Mouse (Mus musculus): ENCODE measurements around the gene Tnik.

Tnik gene

DNA sequence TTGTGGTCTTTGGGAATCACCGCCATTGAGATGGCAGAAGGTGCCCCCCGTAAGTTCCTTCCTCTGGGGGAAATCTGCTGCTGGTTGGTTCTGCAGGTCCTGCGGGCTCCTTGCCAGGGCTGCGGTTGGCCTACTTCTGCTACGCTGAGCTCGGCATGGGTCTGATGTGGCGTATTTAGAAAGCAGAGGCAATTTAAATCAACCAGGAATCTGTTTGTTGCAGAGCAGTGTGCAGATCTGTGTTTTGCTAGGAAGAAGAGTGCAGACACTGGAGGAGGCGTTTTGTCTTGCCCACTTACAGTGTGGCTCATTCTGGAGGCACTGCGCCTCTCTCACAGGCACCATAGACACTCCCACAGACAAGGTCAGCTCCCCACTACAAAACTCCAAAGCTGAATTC lies 291.9 kb downstream of the Tnik start:
- DNase-seq, result peak; percentile 31

- no peak for DNase-seq
These were observed 293.0 kb downstream of the Tnik start for GRCm38 (mm10) chr3:28555795-28556570.

DNA sequence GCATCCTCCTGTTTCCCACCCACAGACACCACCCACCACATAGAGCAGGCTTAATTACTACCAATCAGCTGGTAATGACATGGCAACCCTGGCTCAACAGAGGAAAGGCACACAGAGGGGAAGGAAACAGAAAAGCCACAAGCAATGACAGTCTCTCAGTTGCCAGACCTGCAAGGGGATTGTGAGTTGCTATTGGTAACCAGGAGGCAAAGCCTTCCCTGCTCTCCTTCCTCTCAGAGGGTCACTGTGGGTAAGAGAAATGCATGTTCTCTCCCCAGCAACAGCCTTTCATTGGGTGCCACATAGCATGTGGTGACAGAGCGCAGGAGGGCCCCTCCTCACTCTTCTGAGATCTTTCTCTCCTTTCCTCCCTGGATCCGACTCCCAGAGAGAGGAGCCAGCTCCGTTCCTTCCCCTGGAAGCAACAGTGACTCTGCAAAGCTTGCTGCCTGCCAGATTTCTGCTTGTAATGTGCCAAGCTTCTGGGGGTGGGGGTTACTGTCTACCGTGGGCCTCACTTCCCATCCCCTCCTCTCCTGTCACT lies 295.4 kb downstream of the Tnik start:
- DNase-seq, result peak; percentile 75

DNA sequence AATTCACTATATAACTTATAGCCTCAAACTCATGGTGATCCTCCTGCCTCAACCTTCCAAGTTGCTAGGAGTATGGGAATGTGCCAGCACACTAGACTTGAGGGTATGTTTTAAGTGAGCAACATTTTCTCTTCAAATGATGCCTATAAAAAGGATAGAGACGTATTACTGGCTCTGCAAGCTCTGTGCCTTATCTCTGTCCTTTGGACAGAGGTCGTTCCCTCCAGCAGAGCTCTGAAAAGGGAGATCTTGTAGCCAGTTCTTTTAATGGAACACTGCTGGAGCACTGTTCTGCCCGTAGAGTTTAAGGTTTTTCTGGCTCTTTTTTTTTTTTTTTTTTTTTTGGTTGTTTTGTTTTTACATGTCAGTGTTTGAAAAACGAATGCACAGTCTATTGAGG lies 298.4 kb downstream of the Tnik start:
- no peak for DNase-seq

GRCm38 (mm10) chr3:28562612-28563332 lies 299.8 kb downstream of the Tnik start:
- no peak for DNase-seq

DNA sequence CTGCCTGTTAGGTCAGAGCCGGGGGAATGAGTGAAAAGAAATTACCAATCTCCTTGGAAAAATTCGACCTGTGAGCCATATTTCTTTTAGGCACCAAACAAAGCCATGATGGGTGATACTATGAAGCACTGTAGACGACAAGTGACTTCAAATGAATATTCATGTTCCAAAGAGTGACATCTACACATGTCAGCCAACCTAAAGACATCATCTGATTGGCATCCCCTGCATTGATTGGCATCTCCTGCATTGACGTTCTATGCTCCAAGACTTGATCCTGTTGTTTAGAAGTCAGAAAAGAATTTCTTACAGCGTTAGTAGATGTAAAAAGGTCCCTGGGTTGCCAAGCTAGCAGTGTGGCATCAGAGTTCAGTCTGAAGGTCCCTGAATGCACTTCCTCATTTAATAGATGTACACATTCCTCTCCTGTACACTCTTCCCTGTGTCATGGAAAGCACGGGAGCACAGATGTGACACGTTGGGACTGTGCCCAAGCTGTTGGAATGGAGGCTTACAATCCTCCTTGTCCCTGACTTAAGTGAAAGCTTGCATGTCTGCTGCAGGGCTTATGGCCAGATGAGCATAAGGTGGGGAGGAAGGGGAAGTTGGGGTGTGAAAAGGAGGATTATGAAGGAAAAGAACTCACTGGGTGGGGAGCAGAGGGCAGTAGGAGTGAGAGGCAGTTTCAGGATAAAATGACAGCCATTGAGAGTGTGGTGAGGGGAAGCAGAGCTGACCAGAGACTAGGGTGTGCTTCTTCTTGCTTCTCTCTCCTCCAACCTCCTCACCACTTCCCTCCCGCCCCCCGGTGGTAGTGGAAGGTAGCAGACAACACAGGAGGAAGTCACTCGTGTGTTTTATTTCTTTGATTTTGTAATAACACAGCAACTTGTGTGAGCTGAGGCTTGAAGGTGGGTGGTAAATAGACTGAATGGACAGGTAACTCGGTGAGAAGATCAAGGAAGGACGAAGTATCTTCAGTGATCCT lies 301.6 kb downstream of the Tnik start:
- peak; percentile 34 for DNase-seq

DNA sequence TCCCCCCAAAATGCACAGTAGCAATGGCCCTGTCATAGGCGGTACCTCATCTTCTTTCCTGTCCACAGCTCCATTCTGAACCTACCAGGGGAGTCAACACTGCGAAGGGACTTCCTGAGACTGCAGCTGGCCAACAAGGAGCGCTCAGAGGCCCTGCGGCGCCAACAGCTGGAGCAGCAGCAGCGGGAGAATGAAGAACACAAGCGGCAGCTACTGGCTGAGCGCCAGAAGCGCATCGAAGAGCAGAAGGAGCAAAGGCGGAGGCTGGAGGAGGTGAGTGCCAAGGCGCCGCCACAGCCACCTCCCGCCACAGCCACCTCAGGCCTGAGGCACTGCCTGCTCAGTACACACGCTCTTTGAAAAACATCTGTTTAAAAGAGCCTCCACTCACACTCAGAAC lies 314.3 kb downstream of the Tnik start:
- DNase-seq, result peak; percentile 48

- no peak for DNase-seq
These were observed 316.1 kb downstream of the Tnik start for GRCm38 (mm10) chr3:28578950-28579615.

DNA sequence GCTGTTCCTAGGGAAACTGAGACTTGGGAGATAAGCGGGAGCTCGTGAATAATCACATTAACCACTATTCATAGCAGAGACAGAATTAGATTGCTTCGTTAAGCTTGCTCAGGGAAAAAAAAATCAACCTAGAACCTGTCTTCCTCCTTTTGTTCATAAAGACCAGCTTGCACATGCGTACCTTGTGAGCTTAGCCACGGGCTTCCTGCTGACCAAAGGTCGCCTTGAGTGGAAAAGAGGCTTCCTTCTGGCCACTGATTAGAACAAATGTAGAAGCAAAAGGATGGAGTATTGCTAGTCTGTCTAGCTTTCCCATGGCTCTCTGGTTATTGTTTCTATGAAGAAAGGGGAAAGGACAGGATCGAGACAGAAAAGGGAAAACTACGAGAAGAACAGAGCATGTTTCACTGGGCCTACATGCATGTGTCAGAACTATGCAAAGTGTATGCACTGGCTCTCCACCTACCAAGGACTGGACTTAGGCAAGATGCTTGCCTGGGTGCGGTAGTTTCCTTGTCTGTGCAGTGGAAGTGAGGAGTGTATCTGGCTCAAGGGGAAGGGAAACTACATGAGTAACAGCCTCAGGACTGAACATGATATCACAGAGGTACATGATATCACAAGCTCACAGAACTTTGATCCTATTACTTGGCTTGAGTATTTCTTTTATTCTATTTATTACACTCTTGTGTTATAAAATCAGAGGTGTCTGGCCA lies 322.9 kb downstream of the Tnik start:
- DNase-seq, result no peak

DNA sequence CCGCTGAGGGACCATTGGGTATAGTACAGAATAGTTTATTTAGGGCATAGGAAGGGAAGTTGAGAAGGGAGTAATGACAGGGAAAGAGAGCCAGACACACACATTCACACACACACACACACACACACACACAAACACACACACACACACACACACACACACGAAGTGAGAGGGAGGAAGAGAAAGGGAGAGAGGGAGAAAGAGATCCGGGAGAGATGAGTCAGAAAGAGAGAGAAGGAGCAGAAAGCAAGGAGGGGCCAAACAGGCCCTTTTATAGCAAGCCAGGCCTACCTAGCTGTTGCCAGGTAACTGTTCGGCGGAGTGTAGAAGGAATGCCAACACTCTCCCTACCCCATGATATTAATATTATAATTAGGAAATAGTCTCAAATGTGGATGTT lies 324.8 kb downstream of the Tnik start:
- no peak for DNase-seq

- DNase-seq, result no peak
These were observed 328.3 kb downstream of the Tnik start for GRCm38 (mm10) chr3:28591345-28591744.

GRCm38 (mm10) chr3:28593922-28594321 lies 330.9 kb downstream of the Tnik start:
- no peak for DNase-seq

GRCm38 (mm10) chr3:28599476-28599875 lies 336.5 kb downstream of the Tnik start:
- no peak for DNase-seq

DNA sequence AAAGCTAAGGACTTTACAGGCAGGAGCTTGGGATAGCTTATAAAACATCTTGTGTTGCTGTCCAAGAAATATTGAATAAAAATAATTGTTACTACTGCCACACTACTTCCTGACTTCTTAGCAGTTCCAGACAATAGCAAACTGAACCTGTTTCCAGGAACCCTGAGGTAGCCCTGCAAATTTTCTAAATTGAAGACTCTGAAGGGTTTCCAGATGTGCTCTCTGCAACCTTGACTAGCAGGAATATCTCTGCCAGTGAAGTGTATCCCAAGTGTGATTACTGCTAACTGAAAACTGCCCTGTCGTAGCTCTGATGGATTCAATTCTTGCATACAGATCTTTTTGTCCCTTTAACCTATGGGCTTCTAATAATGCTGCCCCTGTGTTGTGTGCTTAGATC lies 343.7 kb downstream of the Tnik start:
- no peak for DNase-seq

DNA sequence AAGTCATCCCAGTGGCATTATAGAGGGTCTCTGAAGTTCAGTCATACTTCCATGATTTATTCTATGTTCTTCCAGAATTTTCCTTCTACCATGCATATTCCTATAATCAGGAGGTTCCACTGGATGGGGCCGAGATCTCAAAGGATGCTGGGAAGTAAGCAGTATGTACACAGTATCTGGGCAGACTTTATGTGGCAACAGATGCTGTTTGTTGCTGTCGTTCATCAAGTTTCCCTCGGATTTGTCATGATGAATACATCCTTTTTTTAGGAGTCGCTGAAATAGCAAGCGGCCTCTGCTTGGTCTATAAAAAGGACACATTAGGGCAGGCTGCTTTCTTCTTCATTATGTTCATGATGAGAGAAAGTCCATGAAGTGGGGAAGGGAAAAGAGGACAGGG lies 349.3 kb downstream of the Tnik start:
- DNase-seq, result peak; percentile 29

- DNase-seq, result no peak
These were observed 353.4 kb downstream of the Tnik start for GRCm38 (mm10) chr3:28616386-28616785.

- DNase-seq, result no peak
These were observed 354.1 kb downstream of the Tnik start for GRCm38 (mm10) chr3:28617008-28617627.

- no peak for DNase-seq
These were observed 358.8 kb downstream of the Tnik start for GRCm38 (mm10) chr3:28621792-28622191.

- no peak for DNase-seq
These were observed 363.8 kb downstream of the Tnik start for GRCm38 (mm10) chr3:28626816-28627215.

GRCm38 (mm10) chr3:28636778-28637177 lies 373.8 kb downstream of the Tnik start:
- DNase-seq, result no peak

GRCm38 (mm10) chr3:28638957-28639356 lies 375.9 kb downstream of the Tnik start:
- peak; percentile 27 for DNase-seq
